Mouse (Mus musculus): ENCODE results near the gene Cbx5. TPM values are rescaled to one million over a fixed set of nuclear protein-coding genes. Genes with fewer than 3 reads are reported as not detected.
"Not testable (repeated sequence)": the region's sequence is repeated elsewhere in the genome, so short reads cannot be mapped to it uniquely, and the experiment has no call there.

Gene Cbx5
- polyA plus RNA-seq, 1 experiment: 54.8 TPM

DNA sequence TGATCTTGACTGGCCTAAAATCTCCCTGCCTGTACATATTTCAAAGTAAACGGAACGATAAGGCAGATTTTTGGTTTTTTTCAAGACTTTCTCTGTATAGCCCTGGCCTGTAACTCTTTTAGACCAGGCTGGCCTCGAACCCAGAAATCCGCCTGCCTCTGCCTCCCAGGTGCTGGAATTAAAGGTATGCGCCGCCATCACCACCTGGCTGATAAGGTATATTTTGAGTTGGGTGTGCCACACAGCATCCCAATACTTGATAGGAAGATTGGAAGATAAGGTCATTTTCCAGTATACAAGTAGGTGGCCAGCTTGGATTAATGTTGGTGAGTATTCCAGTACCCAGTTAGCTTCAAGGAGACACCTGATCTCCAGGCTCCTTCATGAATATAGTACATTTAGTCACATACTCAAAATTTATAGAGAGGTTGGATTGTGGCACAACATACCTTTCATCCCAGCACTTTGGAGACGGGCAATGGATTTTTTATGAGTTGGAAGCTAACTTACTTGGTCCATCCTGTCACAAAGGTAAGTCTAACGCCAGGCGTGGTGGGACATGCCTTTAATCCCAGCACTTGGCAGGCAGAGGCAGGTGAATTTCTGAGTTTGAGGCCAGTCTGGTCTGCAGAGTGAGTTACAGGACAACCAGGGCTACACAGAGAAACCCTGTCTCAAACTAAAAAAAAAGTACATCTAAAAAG is 7.6 kb upstream of the Cbx5 start:
- H3K4me2 ChIP-seq (ENCODE audit: low read depth): no peak overlapping the region
- H3ac ChIP-seq (ENCODE audit: control insufficient read depth, insufficient read length): no peak overlapping the region
- H3K27me3 ChIP-seq (ENCODE audit: control insufficient read depth, insufficient read depth, insufficient read length): no peaks in the 10 kb centered on the region
- H3K4me3 ChIP-seq: no peak overlapping the region
- TF ChIP-seq TCF3 (IDR thresholded peaks at IDR 0.05; ENCODE audit: insufficient read length, low read depth) (no peak), CEBPB (IDR thresholded peaks at IDR 0.05; ENCODE audit: insufficient read depth, poor library complexity, severe bottlenecking) (no peak), POLR2AphosphoS2 (IDR thresholded peaks at IDR 0.05; ENCODE audit: insufficient read length, low read depth) (no peak), MYOG (IDR thresholded peaks at IDR 0.05; ENCODE audit: control insufficient read depth in 1 of 3, insufficient read depth in 1 of 3, insufficient read length in 2 of 3, low read depth in 2 of 3) (no peak), MAX (IDR thresholded peaks at IDR 0.05; ENCODE audit: low read depth) (no peak), TCF12 (IDR thresholded peaks at IDR 0.05; ENCODE audit: insufficient read depth, poor library complexity, severe bottlenecking) (no peak), POLR2A (IDR thresholded peaks at IDR 0.05; ENCODE audit: insufficient read length, low read depth) (no peak), REST (IDR thresholded peaks at IDR 0.05; ENCODE audit: insufficient read depth, insufficient read length) (no peak), USF1 (IDR thresholded peaks at IDR 0.05; ENCODE audit: low read depth) (no peak), SRF (IDR thresholded peaks at IDR 0.05; ENCODE audit: control insufficient read depth, insufficient read length, low read depth) (no peak), MYOD1 (IDR thresholded peaks at IDR 0.05; ENCODE audit: control insufficient read depth in 1 of 3, insufficient read length in 2 of 3, low read depth in 2 of 3) (no peak), E2F4 (IDR thresholded peaks at IDR 0.05; ENCODE audit: insufficient read depth) (no peak)
- peaks cover 29% of the 10 kb centered on the region for H3K79me2 ChIP-seq (ENCODE audit: control insufficient read depth, insufficient read depth)
- peaks cover 56% of the 10 kb centered on the region for H3K36me3 ChIP-seq (ENCODE audit: control insufficient read depth, insufficient read depth)

DNA sequence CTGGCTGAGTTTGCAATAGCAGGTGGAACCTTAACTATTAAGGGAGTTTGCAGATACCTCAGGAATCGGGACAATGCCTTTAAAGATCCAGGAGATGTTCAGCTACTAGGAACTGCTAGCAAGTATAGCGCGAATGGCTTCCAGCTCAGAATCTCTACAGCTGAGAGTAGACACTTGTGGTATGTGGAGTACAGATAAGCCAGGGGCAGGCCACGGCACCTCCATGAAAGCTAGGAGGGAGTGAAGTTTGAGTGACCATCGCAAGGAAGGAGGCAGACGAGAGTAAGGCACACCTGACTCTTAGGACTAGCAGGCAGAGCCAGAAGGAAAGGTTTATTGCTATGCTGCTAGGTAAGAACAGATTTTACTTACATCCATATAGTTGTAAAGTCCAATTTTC is 6.0 kb upstream of the Cbx5 start:
- Histone ChIP-seq H3K4me3 (no peak overlapping the region), H3K4me2 (ENCODE audit: low read depth) (no peak overlapping the region), H3ac (ENCODE audit: control insufficient read depth, insufficient read length) (no peak overlapping the region)

DNA sequence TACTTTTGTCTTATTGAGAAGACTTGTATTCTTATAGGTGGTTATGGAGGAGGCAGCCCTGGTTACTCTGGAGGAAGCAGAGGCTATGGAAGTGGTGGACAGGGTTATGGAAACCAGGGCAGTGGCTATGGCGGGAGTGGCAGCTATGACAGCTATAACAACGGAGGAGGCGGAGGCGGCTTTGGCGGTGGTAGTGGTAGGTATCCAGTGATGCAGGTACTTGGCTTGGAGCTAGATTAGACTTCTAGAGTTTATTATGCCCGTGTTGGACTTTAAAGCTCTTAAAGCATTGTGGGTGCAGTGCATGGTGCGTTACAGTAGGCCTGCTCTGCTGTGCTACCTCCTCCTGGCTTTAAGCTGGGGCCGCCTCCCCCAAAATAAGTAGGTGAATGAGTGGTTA is 3.3 kb upstream of the Cbx5 start:
- H3K79me2 ChIP-seq (ENCODE audit: control insufficient read depth, insufficient read depth): peaks cover 60% of the 10 kb centered on the region
- H3K36me3 ChIP-seq (ENCODE audit: control insufficient read depth, insufficient read depth): peaks cover 66% of the 10 kb centered on the region
- no peak overlapping the region for H3ac ChIP-seq (ENCODE audit: control insufficient read depth, insufficient read length)
- H3K4me2 ChIP-seq (ENCODE audit: low read depth): peak overlapping the region; percentile 89
- TF ChIP-seq E2F4 (IDR thresholded peaks at IDR 0.05; ENCODE audit: insufficient read depth) (no peak), POLR2AphosphoS2 (IDR thresholded peaks at IDR 0.05; ENCODE audit: insufficient read length, low read depth) (no peak), TCF3 (IDR thresholded peaks at IDR 0.05; ENCODE audit: insufficient read length, low read depth) (no peak), SRF (IDR thresholded peaks at IDR 0.05; ENCODE audit: control insufficient read depth, insufficient read length, low read depth) (no peak), TCF12 (IDR thresholded peaks at IDR 0.05; ENCODE audit: insufficient read depth, poor library complexity, severe bottlenecking) (no peak), POLR2A (IDR thresholded peaks at IDR 0.05; ENCODE audit: insufficient read length, low read depth) (no peak), MAX (IDR thresholded peaks at IDR 0.05; ENCODE audit: low read depth) (no peak), MYOD1 (IDR thresholded peaks at IDR 0.05; ENCODE audit: control insufficient read depth in 1 of 3, insufficient read length in 2 of 3, low read depth in 2 of 3) (no peak), REST (IDR thresholded peaks at IDR 0.05; ENCODE audit: insufficient read depth, insufficient read length) (no peak), MYOG (IDR thresholded peaks at IDR 0.05; ENCODE audit: control insufficient read depth in 1 of 3, insufficient read depth in 1 of 3, insufficient read length in 2 of 3, low read depth in 2 of 3) (no peak), CEBPB (IDR thresholded peaks at IDR 0.05; ENCODE audit: insufficient read depth, poor library complexity, severe bottlenecking) (no peak), USF1 (IDR thresholded peaks at IDR 0.05; ENCODE audit: low read depth) (no peak)
- no peaks in the 10 kb centered on the region for H3K27me3 ChIP-seq (ENCODE audit: control insufficient read depth, insufficient read depth, insufficient read length)
- peak overlapping the region; percentile 95 for H3K4me3 ChIP-seq

More for the DNA sequence above, 6.0 kb upstream of the Cbx5 start:
- peaks cover 45% of the 10 kb centered on the region for H3K79me2 ChIP-seq (ENCODE audit: control insufficient read depth, insufficient read depth)
- TF ChIP-seq POLR2A (IDR thresholded peaks at IDR 0.05; ENCODE audit: insufficient read length, low read depth) (peak; percentile 41), POLR2AphosphoS2 (IDR thresholded peaks at IDR 0.05; ENCODE audit: insufficient read length, low read depth) (peak; percentile 83), REST (IDR thresholded peaks at IDR 0.05; ENCODE audit: insufficient read depth, insufficient read length) (no peak)
- H3K36me3 ChIP-seq (ENCODE audit: control insufficient read depth, insufficient read depth): peaks cover 70% of the 10 kb centered on the region
- no peaks in the 10 kb centered on the region for H3K27me3 ChIP-seq (ENCODE audit: control insufficient read depth, insufficient read depth, insufficient read length)

DNA sequence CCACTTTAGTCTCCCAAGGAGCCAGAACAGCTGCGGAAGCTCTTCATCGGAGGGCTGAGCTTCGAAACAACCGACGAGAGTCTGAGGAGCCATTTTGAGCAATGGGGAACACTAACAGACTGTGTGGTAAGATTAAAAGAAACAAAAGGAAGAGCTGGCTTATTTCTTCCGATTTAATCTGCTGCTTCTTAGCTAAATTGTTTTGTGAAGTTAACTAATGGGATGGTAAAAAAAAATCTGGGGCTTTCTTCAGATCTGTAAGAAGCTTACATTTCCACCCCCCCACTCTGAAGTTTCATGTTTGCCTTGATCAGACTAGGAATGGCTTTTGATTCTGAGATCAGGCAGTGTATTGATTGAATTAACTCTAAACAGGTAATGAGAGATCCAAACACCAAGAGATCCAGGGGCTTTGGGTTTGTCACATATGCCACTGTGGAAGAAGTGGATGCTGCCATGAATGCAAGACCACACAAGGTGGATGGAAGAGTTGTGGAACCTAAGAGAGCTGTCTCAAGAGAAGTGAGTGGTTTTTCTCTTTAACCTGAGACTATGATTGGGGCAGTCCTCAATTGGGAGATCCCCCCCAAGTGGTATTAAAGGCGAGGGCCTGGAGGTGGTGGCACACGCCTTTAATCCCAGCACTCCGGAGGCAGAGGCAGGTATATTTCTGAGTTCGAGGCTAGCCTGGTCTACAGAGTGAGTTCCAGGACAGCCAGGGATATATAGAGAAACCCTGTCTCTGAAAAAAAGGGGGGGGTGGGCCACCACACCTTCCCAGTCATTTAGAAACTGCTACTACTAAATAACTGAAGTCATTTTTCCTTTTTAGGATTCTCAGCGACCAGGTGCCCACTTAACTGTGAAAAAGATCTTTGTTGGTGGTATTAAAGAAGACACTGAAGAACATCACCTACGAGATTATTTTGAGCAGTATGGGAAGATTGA is 1.7 kb upstream of the Cbx5 start:
- Histone ChIP-seq H3K4me2 (ENCODE audit: low read depth) (peak overlapping the region; percentile 89), H3K4me3 (peak overlapping the region; percentile 95), H3ac (ENCODE audit: control insufficient read depth, insufficient read length) (peak overlapping the region; percentile 30), H3K36me3 (ENCODE audit: control insufficient read depth, insufficient read depth) (peaks cover 51% of the 10 kb centered on the region), H3K79me2 (ENCODE audit: control insufficient read depth, insufficient read depth) (peaks cover 75% of the 10 kb centered on the region)
- not testable (repeated sequence) for H3K27me3 ChIP-seq (ENCODE audit: control insufficient read depth, insufficient read depth, insufficient read length)

Measured in myocyte (in vitro differentiated cells).